Mouse (Mus musculus) heart, adult 2 months (tissue): ENCODE measurements around the gene Irf7.

Experiments used
- CTCF ChIP-seq: fragments of 200-600 bp; IDR thresholded peaks from 2 replicates; pipeline ENCODE4 v1.8.1; 2022; ENCODE audit warnings: antibody characterized with exemption, mild to moderate bottlenecking, moderate library complexity
- EP300 ChIP-seq: fragments of 200-500 bp; IDR thresholded peaks from 2 replicates; pipeline ENCODE4 v1.6.1; 2011; ENCODE audit warnings: low read depth, low read length, control low read depth; ENCODE audit not compliant: insufficient read depth
- POLR2A ChIP-seq: fragments of 200-500 bp; IDR thresholded peaks from 2 replicates; pipeline ENCODE4 v1.6.1; 2011; ENCODE audit warnings: mild to moderate bottlenecking, low read depth, low read length, control low read depth; ENCODE audit not compliant: insufficient read depth

DNA sequence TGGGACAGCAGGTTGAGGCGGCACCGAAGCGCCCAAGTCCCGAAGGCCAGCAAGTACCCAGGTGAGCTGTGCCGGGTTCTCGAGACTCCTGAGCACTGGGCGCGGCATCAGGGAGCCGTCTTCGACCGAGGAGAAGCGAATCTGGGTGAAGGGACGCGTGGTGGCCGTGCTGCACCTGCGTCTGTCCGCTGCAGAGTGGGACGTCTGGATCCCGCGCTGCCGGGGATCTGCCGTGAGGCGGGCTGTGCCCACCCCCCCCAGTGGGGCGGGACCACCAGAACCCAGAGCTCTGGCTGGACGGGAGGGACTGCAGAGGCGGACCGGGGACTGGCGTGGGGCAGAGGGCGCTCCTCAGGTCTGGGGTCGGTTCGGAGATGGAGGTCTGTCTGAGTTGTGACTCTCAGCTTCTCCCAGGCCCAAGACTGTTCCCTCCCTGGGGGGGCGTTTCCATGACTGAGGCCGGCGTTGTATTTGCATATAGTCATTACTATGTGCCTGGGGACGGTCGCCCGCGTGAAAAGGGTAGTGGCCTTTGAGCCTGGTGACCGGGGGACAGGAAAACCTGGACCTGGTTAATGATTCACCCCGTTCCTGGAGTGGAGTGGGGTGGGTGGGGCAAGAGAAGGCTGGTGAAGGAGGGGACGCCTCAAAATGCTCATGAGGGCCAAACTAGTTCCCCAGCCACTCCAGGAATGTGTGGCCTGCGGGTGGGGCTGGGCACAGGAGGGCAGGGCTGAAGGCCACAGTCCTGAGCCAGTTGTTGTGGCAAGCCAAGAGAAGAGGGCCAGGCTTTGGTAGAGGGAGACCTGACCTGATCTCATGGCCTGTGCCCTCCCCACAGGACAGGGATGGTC is 50.2 kb downstream of the Irf7 start:
- TF ChIP-seq CTCF (no peak), EP300 (no peak), POLR2A (no peak)
